Mouse (Mus musculus): Measurements from ENCODE around the gene Elovl4. TPM values are rescaled to one million over a fixed set of nuclear protein-coding genes. Genes with fewer than 3 reads are reported as not detected.

Gene Elovl4
- 17.6 TPM for polyA plus RNA-seq (2014; fragmentation: Illumina TruSeq; extraction: RNeasy Lipid Tissue Mini Kit (QIAGEN cat#74804); ENCODE audit: low read depth, low replicate concordance)

DNA sequence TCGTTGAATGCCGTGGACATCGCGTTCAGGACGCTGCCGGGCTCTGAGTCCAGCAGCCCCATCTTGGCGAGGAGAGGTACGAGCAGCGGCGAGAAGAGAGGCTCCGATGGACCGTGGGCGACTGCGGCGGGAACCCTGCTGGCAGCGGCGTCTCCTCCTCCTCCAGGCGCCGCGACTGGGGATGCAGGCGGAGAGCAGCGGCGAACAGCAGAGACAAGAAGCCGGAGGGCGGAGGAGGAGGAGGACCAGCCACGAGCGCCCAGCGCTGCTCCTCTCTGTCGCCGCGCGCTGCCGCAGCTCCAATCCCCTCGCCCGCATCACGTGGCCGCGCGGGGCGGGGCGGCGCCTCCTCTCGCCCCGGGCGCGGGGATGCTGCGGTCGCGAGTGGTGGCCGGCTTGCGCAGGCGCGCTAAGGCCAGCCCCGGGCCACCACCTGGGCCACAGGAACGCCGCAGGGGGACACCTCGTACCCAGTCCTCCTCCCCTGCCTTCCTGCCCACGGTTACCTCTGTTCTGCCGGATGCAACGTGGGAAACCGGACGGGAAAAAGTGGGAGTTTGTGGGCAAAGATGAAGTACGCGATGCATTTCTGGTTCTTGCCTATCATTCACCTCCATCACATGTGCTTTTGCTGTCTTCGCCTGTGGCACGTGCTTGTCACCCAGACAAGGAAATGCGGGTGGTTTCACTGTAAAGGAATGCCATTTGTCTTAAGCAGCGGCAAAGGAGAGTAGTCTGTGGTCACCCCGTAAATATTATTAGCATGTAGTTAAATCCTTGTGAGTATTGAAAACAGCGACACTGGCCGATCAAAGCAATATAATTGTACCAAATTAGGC lies at the start of gene Elovl4:
TSS of gene Elovl4 (minus strand) at position 301 of the 839 bp plus-strand sequence.

DNA sequence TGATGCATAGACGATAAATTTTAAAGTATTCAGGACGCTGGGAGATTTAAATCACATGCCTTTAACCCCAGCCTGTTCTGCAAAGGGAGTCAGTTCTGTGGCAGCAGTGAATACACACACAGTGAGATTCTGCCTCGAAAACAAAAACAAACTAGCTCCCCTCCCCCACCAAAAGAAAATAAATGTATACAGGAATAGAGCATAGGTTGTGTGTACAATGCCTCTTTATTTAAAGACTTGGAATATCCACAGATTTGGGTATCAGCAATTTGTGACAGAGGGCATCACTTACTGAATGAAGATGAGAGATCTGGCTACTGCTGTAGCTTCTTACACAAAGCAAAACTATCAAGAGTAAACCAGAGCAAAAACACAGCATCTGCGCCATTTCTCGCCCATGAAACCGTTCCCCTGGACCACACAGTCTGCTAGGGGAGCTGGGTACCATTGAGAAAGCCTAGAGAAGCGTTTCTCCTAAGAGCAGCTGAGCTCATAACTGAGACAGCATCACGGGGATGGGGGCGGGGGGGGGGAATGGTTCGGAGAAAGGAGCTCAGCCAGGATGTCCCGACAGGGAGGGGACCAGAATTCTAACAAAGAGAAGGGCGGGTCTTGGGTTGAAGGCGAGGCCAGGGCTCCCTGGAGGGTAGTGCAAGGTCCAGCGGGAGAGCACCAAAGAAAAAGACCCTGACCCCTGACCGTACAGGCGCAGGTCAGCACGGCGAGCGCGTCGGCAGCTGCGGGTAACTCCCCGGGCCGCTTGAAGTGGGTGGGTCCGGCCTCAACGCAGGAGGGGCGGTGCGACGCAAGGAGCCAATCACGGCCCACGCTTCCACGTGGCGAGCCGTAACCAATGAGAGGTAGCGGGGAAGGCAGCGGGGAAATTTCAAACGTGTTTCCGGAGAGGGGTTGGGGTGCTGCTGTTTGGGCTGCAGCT lies 28.0 kb upstream of the Elovl4 start, which contains the start of gene Ttk:
TSS of gene Ttk (plus strand) at position 879 of the 937 bp plus-strand sequence.

Other genes starting within 250 kb of the Elovl4 start
- gene Ttk, start 28.4 kb upstream of the Elovl4 start, polyA plus RNA-seq (2014; fragmentation: Illumina TruSeq; extraction: RNeasy Lipid Tissue Mini Kit (QIAGEN cat#74804); ENCODE audit: low read depth, low replicate concordance): 0.76 TPM
- 61.1 TPM for gene Bckdhb, start 118.9 kb upstream of the Elovl4 start, polyA plus RNA-seq (2014; fragmentation: Illumina TruSeq; extraction: RNeasy Lipid Tissue Mini Kit (QIAGEN cat#74804); ENCODE audit: low read depth, low replicate concordance)